Mouse (Mus musculus): Measurements from ENCODE around the gene Aig1. TPM values are rescaled to one million over a fixed set of nuclear protein-coding genes. Genes with fewer than 3 reads are reported as not detected.

Aig1 gene
- total RNA-seq, 2 experiments from 2014 or later = 60.9 to 61.3 TPM

DNA sequence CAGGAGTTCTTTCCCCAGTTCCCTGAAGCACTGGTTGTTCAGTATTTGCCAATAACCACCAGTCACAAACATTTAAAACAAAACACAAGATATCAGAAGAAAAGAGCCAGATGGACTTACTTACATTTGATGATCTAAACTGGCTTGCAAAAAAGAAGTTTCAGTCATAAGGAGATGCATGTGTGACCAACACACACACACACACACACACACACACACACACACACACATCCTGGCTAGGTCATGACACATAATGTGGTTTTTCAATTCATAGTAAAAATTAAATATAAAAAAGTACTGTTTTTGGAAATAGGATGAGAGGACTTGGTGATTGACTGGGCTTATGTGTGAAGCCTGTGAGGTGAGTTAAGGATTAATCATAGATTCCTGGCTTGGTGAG lies 205.3 kb downstream of the Aig1 start:
- H3K4me3 ChIP-seq = no peak overlapping the region
- intact Hi-C loops (cut with DNase I) = no loop called here
- no peak overlapping the region for H3K27ac ChIP-seq
- TF ChIP-seq CTCF (IDR thresholded peaks at IDR 0.05) = no peak
- DNase-seq (ENCODE audit: extremely low spot score in 1 of 2, low spot score in 2 of 2) = no peak

DNA sequence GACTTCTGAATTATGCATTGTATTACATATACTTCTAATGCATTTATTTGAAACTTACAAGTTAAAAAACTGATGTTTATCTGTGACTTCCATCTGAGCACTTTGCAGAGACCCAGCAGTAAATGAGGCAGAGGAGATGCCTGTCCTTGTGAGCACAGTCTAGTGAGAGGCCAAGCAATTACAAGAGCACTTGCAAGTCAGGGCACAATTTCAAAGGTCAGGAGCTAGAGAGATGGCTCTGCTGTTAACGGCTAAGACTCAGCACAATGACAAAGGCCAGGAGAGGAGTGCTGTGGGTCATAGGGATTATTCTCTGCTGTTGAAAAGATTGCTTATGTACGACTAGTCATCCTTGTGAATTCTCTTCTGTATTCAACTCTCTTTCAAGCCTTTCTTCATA lies 209.0 kb downstream of the Aig1 start:
- intact Hi-C loops (cut with DNase I) = no loop called here
- TF ChIP-seq CTCF (IDR thresholded peaks at IDR 0.05) = no peak
- Histone ChIP-seq H3K27ac (no peak overlapping the region), H3K4me3 (no peak overlapping the region)
- DNase-seq (ENCODE audit: extremely low spot score in 1 of 2, low spot score in 2 of 2) = no peak

DNA sequence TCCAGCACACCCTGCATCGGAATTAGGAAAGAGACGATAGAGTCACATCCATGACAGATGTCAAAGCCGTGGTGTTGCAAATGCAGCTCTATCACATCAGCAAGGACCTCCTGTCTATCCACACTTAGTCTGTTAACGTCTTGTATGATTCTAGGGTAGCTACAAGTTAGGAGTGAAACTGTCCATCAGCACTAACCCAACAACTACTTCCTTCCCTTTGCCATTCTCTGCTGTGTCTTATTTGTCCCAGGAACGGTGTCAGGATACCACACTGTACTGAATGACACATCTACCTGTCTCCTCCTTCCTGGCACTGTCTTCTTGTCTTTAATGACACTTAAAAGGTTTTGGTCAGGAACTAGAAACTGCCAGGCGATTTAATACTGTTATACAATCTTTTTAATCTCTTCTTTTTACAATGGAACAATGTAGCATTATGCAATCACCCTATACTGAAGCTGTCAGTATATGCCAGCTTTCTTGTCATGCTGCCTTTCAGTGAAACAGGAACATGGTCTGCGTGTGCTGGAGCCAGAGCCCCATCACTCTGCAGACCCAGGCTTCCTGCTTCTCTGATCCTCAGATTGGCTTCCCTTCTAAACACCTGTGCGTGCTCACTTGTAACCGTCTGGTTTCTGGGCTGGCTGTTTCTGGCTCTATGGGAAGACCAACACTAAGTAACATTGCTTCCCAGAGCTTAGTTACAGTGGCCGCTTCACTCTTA lies 214.9 kb downstream of the Aig1 start:
- intact Hi-C loops (cut with DNase I) = no loop called here
- no peak for DNase-seq (ENCODE audit: extremely low spot score in 1 of 2, low spot score in 2 of 2)
- no peak overlapping the region for H3K27ac ChIP-seq
- H3K4me3 ChIP-seq = no peak overlapping the region
- no peak for TF ChIP-seq CTCF (IDR thresholded peaks at IDR 0.05)

DNA sequence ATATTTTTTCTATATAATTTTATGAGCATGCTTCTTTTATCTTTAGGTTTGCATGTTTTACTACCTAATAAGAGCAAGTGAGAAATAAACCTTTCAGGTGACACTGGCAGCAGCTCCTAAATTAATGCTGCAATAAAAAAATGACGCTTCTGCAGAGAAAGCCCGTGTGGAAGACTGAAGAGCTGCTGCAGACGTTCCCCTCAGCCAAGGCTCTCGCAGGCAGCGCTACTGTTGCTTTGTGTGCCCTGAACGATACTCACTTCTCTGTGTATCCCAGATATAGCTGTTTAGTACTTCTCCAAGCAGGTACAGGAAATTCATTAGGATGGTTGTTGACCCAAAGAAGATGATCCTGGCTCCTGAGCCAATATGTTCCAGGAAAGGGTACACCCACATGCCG lies 215.5 kb downstream of the Aig1 start:
- intact Hi-C loops (cut with DNase I) = no loop called here
- Histone ChIP-seq H3K27ac (no peak overlapping the region), H3K4me3 (no peak overlapping the region)
- no peak for DNase-seq (ENCODE audit: extremely low spot score in 1 of 2, low spot score in 2 of 2)
- TF ChIP-seq CTCF (IDR thresholded peaks at IDR 0.05) = no peak

DNA sequence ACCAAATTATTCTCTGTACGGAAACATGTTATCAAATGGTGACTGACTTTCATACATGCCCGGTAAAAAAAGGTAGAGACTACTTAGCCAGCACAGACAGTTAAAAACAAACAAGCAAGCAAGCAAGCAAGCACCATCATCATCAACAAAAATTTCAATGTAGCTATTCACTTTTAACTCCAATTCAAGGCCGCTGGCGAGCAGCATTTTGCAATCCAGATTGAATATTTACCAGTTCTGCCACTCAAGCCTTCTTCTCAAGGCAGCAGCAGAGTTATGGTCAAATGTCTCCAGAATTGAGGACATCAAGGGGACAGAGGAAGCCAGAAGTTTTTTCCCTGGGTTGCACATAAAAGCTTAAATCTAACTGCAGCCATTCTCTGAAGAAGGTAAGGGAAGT lies 216.7 kb downstream of the Aig1 start:
- no peak for TF ChIP-seq CTCF (IDR thresholded peaks at IDR 0.05)
- Histone ChIP-seq H3K27ac (no peak overlapping the region), H3K4me3 (no peak overlapping the region)
- intact Hi-C loops (cut with DNase I) = no loop called here
- DNase-seq (ENCODE audit: extremely low spot score in 1 of 2, low spot score in 2 of 2) = no peak

DNA sequence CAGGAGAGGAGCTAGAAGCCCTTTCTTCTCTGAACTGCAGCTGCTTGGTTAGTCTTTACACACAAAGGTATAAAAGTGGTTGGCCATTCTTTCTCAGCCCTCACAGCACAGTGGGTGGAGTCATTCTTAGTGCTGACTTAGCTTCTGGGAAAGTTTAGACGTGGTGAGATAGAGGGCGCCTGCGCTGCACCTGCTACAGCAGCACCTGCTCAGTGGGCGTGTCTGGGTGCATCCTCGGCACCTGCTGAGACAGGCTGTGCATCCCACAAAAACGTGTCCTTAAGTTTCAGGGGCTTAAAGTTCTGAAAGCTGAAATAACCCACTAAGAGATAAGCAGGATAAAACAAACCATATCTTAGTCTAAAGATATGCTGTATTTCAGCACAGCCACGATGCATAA lies 227.0 kb downstream of the Aig1 start:
- Histone ChIP-seq H3K27ac (no peak overlapping the region), H3K4me3 (no peak overlapping the region)
- DNase-seq (ENCODE audit: extremely low spot score in 1 of 2, low spot score in 2 of 2) = peak in 1 of 2 experiments; percentile 24
- TF ChIP-seq CTCF (IDR thresholded peaks at IDR 0.05) = peak; percentile 3; the same call in 1 of the 2 replicates
- intact Hi-C loops (cut with DNase I) = no loop called here

DNA sequence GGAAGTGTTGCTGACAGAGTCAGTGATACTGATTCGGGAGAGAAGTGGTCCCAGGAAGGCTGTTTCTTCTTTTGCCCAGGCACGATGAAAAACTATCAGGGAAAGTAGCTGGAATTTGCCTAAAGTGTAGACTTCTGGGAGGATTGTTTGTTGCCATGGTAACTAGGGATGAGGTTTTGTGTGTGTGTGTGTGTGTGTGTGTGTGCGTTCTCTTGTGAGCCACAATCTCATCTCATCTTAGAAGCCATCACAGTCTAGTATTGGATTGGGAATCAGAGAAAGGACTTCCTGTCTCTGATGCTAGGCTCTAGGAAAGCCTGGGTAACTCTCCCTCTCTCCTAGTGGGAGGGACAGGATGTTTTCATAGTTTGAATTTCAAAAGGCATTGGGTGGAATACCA lies 237.0 kb downstream of the Aig1 start:
- intact Hi-C loops (cut with DNase I) = no loop called here
- Histone ChIP-seq H3K4me3 (no peak overlapping the region), H3K27ac (no peak overlapping the region)
- no peak for TF ChIP-seq CTCF (IDR thresholded peaks at IDR 0.05)
- DNase-seq (ENCODE audit: extremely low spot score in 1 of 2, low spot score in 2 of 2) = no peak

DNA sequence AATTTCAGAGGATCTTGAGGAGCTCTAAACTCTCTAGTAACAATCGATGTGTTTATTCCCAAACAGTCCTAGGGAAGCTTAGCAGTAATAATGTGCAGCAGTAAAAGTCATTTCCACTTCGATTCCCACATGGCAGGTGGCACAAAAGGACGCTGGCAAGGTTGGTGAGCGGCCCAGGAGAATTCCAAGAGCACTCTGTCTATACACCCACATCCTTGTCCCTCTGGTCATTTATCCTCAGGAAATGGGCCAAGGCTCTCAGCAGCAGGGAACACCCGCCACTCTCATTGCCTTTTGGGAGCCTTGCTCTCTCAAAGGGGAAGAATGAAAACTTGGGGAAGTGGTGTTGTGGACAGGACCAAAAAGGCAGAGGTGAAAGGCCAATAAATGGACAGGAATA lies 245.0 kb downstream of the Aig1 start:
- no peak for DNase-seq (ENCODE audit: extremely low spot score in 1 of 2, low spot score in 2 of 2)
- no peak overlapping the region for H3K4me3 ChIP-seq
- no peak for TF ChIP-seq CTCF (IDR thresholded peaks at IDR 0.05)
- no peak overlapping the region for H3K27ac ChIP-seq
- intact Hi-C loops (cut with DNase I) = loop anchor here (10.0 kb wide), 1 partner anchor 981 kb away; no protein-coding TSS in a partner anchor

DNA sequence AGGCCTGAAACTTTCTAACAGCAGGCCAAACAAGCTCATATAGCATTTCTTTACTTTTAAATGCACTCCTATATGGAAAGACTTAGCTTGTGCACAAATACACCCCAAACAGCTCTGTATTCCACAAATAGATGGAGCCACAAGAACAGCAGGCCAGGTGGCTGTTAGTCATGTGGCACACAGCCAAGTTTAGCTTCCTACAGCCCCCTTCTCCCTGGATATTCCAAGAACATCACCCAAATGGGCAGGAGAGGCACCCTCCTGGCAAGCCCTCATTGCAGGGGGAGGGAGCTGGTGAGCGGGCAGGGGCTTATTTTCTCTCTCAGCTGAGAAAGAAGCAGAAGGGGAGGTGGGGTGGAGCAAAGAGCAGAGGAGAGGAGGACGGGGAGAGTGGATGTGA lies 267.9 kb downstream of the Aig1 start:
- Histone ChIP-seq H3K27ac (no peak overlapping the region), H3K4me3 (no peak overlapping the region)
- DNase-seq (ENCODE audit: extremely low spot score in 1 of 2, low spot score in 2 of 2) = peak; percentile 24 to 59
- intact Hi-C loops (cut with DNase I) = no loop called here
- TF ChIP-seq CTCF (IDR thresholded peaks at IDR 0.05) = no peak

DNA sequence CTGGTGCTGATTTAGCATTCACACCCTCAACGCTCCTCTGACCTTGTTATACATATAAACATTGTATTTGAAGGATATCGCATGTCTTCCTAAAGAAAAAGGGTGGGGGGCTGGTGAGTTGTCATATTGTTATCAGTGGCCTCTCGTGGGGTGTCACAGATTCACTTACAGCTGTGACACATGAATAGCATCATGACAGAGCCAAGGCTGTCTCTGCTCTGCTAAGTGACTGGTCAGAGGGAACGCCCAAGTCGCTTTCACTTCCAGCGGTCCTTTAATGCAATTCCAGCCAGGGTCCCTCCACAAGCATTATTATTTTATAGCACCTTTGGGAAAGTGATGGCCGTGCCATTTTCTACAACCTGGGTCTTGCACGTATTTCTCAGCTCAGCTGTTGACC lies 271.3 kb downstream of the Aig1 start:
- no peak overlapping the region for H3K4me3 ChIP-seq
- no peak for TF ChIP-seq CTCF (IDR thresholded peaks at IDR 0.05)
- intact Hi-C loops (cut with DNase I) = no loop called here
- DNase-seq (ENCODE audit: extremely low spot score in 1 of 2, low spot score in 2 of 2) = no peak
- H3K27ac ChIP-seq = no peak overlapping the region

Other genes with a start within 250 kb of the Aig1 start
- gene Hivep2, start 97.1 kb upstream of the Aig1 start, total RNA-seq (2021) = 100 to 1,000 TPM; 252 to 263 TPM